Mouse (Mus musculus): ENCODE results near the gene Cyp2d10. TPM values are rescaled to one million over a fixed set of nuclear protein-coding genes. Genes with fewer than 3 reads are reported as not detected.

The Cyp2d10 gene
- 7.0 and 10.8 TPM in 2 replicates for polyA plus RNA-seq (2015; fragmentation: Nextera tagmentation; extraction: Ambion mirVana)

GRCm38 (mm10) chr15:82406981-82407380 lies at the start of gene Cyp2d10:
Gene Cyp2d10, minus strand, starts transcription at chr15:82407195.

GRCm38 (mm10) chr15:82433137-82433536 lies 26.1 kb upstream of the Cyp2d10 start, which contains the start of gene Cyp2d9:
Gene Cyp2d9, plus strand, starts transcription at chr15:82433437.

GRCm38 (mm10) chr15:82393922-82394321 lies 13.1 kb downstream of the Cyp2d10 start, which contains the start of gene Cyp2d11:
Gene Cyp2d11, minus strand, starts transcription at chr15:82394022.

GRCm38 (mm10) chr15:82379871-82380713 lies 26.9 kb downstream of the Cyp2d10 start, which contains the start of gene Cyp2d22:
Gene Cyp2d22, minus strand, starts transcription at chr15:82380260.

GRCm38 (mm10) chr15:82354126-82354945 lies 52.7 kb downstream of the Cyp2d10 start, which contains the start of gene Ndufa6:
Gene Ndufa6, minus strand, starts transcription at chr15:82354322.

Small RNA genes lying within 50 kb of the gene (microRNA-seq; reads per million reads assigned to microRNA genes)
- not detected for gene Gm25990 (ENCODE audit: borderline replicate concordance, insufficient number of aligned reads)
- gene Gm27331 (ENCODE audit: borderline replicate concordance, insufficient number of aligned reads), result not detected
- not detected for gene Gm27622 (ENCODE audit: borderline replicate concordance, insufficient number of aligned reads)
- gene Mir7684 (ENCODE audit: borderline replicate concordance, insufficient number of aligned reads), result not detected

Other genes with a start within 250 kb of the Cyp2d10 start
- gene Shisa8, start 194.4 kb downstream of the Cyp2d10 start, polyA plus RNA-seq (2015; fragmentation: Nextera tagmentation; extraction: Ambion mirVana), result 0.25 and 0.27 TPM in 2 replicates
- gene Tnfrsf13c, start 182.8 kb downstream of the Cyp2d10 start, polyA plus RNA-seq (2015; fragmentation: Nextera tagmentation; extraction: Ambion mirVana), result 0.16 and 0.26 TPM in 2 replicates
- 24.4 and 24.9 TPM in 2 replicates for gene Cenpm, start 162.4 kb downstream of the Cyp2d10 start, polyA plus RNA-seq (2015; fragmentation: Nextera tagmentation; extraction: Ambion mirVana)
- gene 1500009C09Rik, start 154.8 kb downstream of the Cyp2d10 start, polyA plus RNA-seq (2015; fragmentation: Nextera tagmentation; extraction: Ambion mirVana), result 0.25 and 0.44 TPM in 2 replicates
- 8.6 and 22.3 TPM in 2 replicates for gene Sept3, start 132.3 kb downstream of the Cyp2d10 start, polyA plus RNA-seq (2015; fragmentation: Nextera tagmentation; extraction: Ambion mirVana)
- gene Wbp2nl, start 108.2 kb downstream of the Cyp2d10 start, polyA plus RNA-seq (2015; fragmentation: Nextera tagmentation; extraction: Ambion mirVana), result 0.17 TPM in 1 of 2 replicates, not detected in the other
- 52.3 and 72.5 TPM in 2 replicates for gene Naga, start 68.3 kb downstream of the Cyp2d10 start, polyA plus RNA-seq (2015; fragmentation: Nextera tagmentation; extraction: Ambion mirVana)
- 6.5 and 6.8 TPM in 2 replicates for gene Pheta2, start 68.3 kb downstream of the Cyp2d10 start, polyA plus RNA-seq (2015; fragmentation: Nextera tagmentation; extraction: Ambion mirVana)
- gene Smdt1, start 68.2 kb downstream of the Cyp2d10 start, polyA plus RNA-seq (2015; fragmentation: Nextera tagmentation; extraction: Ambion mirVana), result 270 and 273 TPM in 2 replicates
- 1,413 and 2,016 TPM in 2 replicates for gene Ndufa6, start 52.9 kb downstream of the Cyp2d10 start, polyA plus RNA-seq (2015; fragmentation: Nextera tagmentation; extraction: Ambion mirVana)
- 29.6 and 38.1 TPM in 2 replicates for gene Cyp2d22, start 26.9 kb downstream of the Cyp2d10 start, polyA plus RNA-seq (2015; fragmentation: Nextera tagmentation; extraction: Ambion mirVana)
- not detected in 2 replicates for gene Cyp2d11, start 13.2 kb downstream of the Cyp2d10 start, polyA plus RNA-seq (2015; fragmentation: Nextera tagmentation; extraction: Ambion mirVana)
- gene Cyp2d9, start 26.2 kb upstream of the Cyp2d10 start, polyA plus RNA-seq (2015; fragmentation: Nextera tagmentation; extraction: Ambion mirVana), result 5.7 and 8.7 TPM in 2 replicates
- not detected in 2 replicates for gene Cyp2d12, start 147.9 kb upstream of the Cyp2d10 start, polyA plus RNA-seq (2015; fragmentation: Nextera tagmentation; extraction: Ambion mirVana)
- gene Cyp2d34, start 213.8 kb upstream of the Cyp2d10 start, polyA plus RNA-seq (2015; fragmentation: Nextera tagmentation; extraction: Ambion mirVana), result not detected in 2 replicates

Measured in adrenal gland, postnatal 0 days (tissue).